Mouse (Mus musculus) C2C12 (cell line): Measurements from ENCODE around the gene Pfas. TPM values are rescaled to one million over a fixed set of nuclear protein-coding genes. Genes with fewer than 3 reads are reported as not detected.
"Not testable (repeated sequence)": the region's sequence is repeated elsewhere in the genome, so short reads cannot be mapped to it uniquely, and the experiment has no call there.

Experiments used
- H3K27me3 ChIP-seq: one replicate; pipeline ENCODE4 v1.6.1; 2011; ENCODE audit not compliant: control insufficient read depth, insufficient read depth, insufficient read length
- H3K36me3 ChIP-seq: one replicate; pipeline ENCODE4 v1.6.1; 2011; ENCODE audit not compliant: control insufficient read depth, insufficient read depth
- H3K4me3 ChIP-seq: one replicate; pipeline ENCODE4 v1.5.1; 2011; ENCODE audit warnings: mild to moderate bottlenecking, control low read depth; ENCODE audit not compliant: poor library complexity, insufficient read depth, severe bottlenecking
- H3K79me2 ChIP-seq: one replicate; pipeline ENCODE4 v1.6.1; 2011; ENCODE audit not compliant: control insufficient read depth, insufficient read depth
- H3K79me3 ChIP-seq: one replicate; pipeline ENCODE4 v1.6.1; 2011; ENCODE audit warnings: low read depth, control low read depth
- H3ac ChIP-seq: one replicate; pipeline ENCODE3; 2011; ENCODE audit warnings: low read depth; ENCODE audit not compliant: control insufficient read depth, insufficient read length
- CEBPB ChIP-seq: IDR thresholded peaks from one replicate; pipeline ENCODE4 v1.6.1; 2011; ENCODE audit warnings: low read depth, mild to moderate bottlenecking, control low read depth, moderate library complexity
- CTCF ChIP-seq: IDR thresholded peaks from one replicate; pipeline ENCODE4 v1.5.1; 2011; ENCODE audit not compliant: control insufficient read depth, insufficient read depth, insufficient read length
- FOSL1 ChIP-seq: IDR thresholded peaks from one replicate; pipeline ENCODE4 v1.8.0; 2011; ENCODE audit warnings: mild to moderate bottlenecking, low read length; ENCODE audit not compliant: poor library complexity, insufficient read depth, severe bottlenecking
- MAX ChIP-seq: IDR thresholded peaks from one replicate; pipeline ENCODE4 v1.6.1; 2011; ENCODE audit warnings: mild to moderate bottlenecking, control low read depth
- MYOD1 ChIP-seq: IDR thresholded peaks from one replicate; pipeline ENCODE4 v1.6.1; 2011; ENCODE audit warnings: low read depth; ENCODE audit not compliant: control insufficient read depth, insufficient read length
- MYOG ChIP-seq: IDR thresholded peaks from one replicate; pipeline ENCODE4 v1.6.1; 2011; ENCODE audit not compliant: control insufficient read depth, insufficient read length; ENCODE audit errors: extremely low read depth
- USF1 ChIP-seq: IDR thresholded peaks from one replicate; pipeline ENCODE4 v1.6.1; 2011; ENCODE audit warnings: low read depth, mild to moderate bottlenecking, control low read depth, moderate library complexity
- polyA plus RNA-seq: library from polyadenylated mRNA; unstranded; fragments of >200 nt; fragmentation: generic; extraction: Trizol; gene quantifications from one replicate; pipeline ENCODE4 v1.2.1, GENCODE M21; 2012; ENCODE audit warnings: missing spikeins

The Pfas gene
- polyA plus RNA-seq, 1 experiment, result 22.2 TPM

DNA sequence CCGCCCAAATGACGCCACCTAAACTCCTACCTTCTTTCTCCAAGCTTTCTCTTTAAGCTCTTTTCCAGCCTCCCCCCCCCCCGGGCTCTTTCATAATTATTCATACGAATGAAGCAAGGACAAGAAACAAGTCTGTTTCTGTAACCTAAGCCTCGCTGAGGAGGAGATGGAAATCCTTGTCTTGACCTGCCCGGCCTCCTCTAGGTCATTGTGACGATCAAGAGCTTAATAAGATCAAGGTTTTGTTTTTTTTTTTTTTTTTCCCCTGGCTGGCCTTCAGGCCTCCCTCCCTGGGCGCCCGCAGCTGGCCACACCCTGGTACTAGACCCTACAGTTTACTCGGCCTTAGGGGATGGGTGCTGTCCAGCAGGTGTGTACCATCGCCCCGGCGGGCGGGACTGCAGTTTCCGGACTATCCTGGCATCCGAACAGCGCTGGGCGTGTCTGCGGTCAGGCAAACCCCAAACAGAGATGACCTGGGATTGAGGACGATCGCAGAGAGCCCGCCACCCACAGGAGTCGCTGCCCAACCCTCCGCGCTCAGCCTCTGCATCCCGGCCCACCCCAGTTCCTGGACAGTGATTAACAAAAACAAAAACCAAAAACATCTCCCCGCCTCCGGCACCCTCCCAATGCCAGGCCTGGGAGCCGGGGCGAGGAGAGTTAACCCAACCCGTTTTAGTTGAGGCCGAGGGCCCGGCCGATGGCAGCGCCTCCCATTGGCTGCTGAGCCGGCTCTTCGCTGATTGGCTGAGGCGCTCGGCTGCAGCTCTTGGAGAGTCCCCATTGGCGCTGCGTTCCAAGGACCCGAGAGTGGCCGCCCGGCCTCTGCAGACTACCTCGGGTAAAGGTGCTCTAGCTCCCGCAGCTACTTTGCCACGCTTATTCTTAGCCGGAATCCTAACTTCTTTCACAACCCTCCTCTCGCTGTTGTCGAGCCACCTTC, 40.6 kb downstream of the Pfas start, which contains the start of gene Slc25a35:
TSS of gene Slc25a35 (plus strand) at position 795 of the 946 bp plus-strand sequence.
- Histone ChIP-seq H3K36me3 (no peaks in the 10 kb centered on the region), H3K4me3 (peak within 1 kb of the TSS; percentile 25), H3ac (peak within 1 kb of the TSS; percentile 4), H3K79me3 (no peaks in the 10 kb centered on the region), H3K79me2 (no peaks in the 10 kb centered on the region), H3K27me3 (no peaks in the 10 kb centered on the region)
- TF ChIP-seq USF1, result no peak
- TF ChIP-seq MYOD1, result no peak
- TF ChIP-seq MAX, result peak; percentile 9
- TF ChIP-seq CTCF, result no peak
- no peak for TF ChIP-seq FOSL1
- no peak for TF ChIP-seq MYOG

DNA sequence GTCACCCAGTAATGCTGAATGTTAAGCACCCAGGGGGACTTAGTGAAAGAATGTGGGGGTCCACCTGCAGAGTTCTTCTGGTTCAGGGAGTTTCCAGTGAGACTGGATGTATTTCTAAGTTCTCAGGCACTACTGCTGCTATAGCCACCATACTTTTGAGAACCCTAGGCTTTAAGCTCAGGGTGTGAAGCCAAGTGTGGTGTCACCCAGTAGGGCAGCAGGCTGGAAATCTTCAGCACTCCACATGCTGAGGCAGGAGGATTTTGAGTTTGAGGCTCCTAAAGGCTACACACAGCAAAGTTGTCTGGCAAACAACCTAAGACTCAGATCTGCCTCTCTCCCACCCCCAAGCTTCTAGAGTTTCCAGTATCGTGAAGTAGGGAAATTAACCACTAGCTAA, 41.7 kb downstream of the Pfas start:
- no peaks in the 10 kb centered on the region for H3K27me3 ChIP-seq
- TF ChIP-seq FOSL1, result no peak
- no peak for TF ChIP-seq CEBPB
- no peak for TF ChIP-seq MYOG
- no peak for TF ChIP-seq MYOD1
- no peak for TF ChIP-seq USF1
- TF ChIP-seq CTCF, result no peak
- TF ChIP-seq MAX, result no peak
- no peak overlapping the region for H3ac ChIP-seq
- H3K79me2 ChIP-seq, result no peaks in the 10 kb centered on the region
- no peaks in the 10 kb centered on the region for H3K79me3 ChIP-seq
- H3K4me3 ChIP-seq, result no peak overlapping the region
- H3K36me3 ChIP-seq, result no peaks in the 10 kb centered on the region

- Histone ChIP-seq H3K4me3 (no peak overlapping the region), H3K27me3 (no peaks in the 10 kb centered on the region), H3ac (no peak overlapping the region), H3K36me3 (no peaks in the 10 kb centered on the region), H3K79me2 (no peaks in the 10 kb centered on the region), H3K79me3 (no peaks in the 10 kb centered on the region)
- TF ChIP-seq MAX (peak; percentile 19), USF1 (no peak), MYOD1 (no peak), FOSL1 (no peak), CTCF (no peak), MYOG (no peak), CEBPB (no peak)
These were observed 42.4 kb downstream of the Pfas start for GRCm38 (mm10) chr11:68965845-68966244.

GRCm38 (mm10) chr11:68965050-68965449, 43.2 kb downstream of the Pfas start:
- Histone ChIP-seq H3K79me3 (no peaks in the 10 kb centered on the region), H3ac (no peak overlapping the region), H3K36me3 (no peaks in the 10 kb centered on the region), H3K27me3 (no peaks in the 10 kb centered on the region), H3K79me2 (no peaks in the 10 kb centered on the region), H3K4me3 (no peak overlapping the region)
- TF ChIP-seq MYOD1 (no peak), CEBPB (no peak), MAX (no peak), MYOG (no peak), CTCF (no peak), USF1 (no peak), FOSL1 (no peak)

DNA sequence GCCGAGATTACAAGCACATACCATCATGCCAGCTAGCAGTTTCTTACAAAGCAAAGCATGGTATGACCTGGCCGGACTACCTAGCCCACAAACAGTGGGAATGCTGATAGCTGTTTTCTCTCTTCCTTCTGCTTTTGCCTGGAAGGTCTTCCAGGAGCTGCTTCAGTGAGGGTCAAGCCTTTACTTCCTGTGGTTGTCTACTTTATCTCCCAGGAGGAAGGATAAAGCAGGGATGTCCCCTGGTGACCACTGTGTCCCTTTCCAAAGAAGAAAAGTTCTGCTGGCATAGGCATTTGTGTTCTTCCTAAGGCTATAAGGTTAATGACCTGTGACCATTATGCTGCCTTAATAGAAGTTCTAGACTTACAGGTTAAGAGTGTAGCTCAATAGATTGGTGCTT, 44.9 kb downstream of the Pfas start:
- Histone ChIP-seq H3K36me3 (no peaks in the 10 kb centered on the region), H3K27me3 (no peaks in the 10 kb centered on the region), H3ac (no peak overlapping the region), H3K4me3 (no peak overlapping the region), H3K79me2 (no peaks in the 10 kb centered on the region), H3K79me3 (no peaks in the 10 kb centered on the region)
- TF ChIP-seq FOSL1 (no peak), MAX (no peak), MYOG (no peak), CTCF (no peak)

- H3K4me3 ChIP-seq, H3K27me3 ChIP-seq, H3K36me3 ChIP-seq, H3ac ChIP-seq, H3K79me2 ChIP-seq, H3K79me3 ChIP-seq: not testable (repeated sequence)
These were observed 46.1 kb downstream of the Pfas start for GRCm38 (mm10) chr11:68962159-68962558.
